Comparison of ENCODE assay signal across 8 mouse cellular contexts in the genomic region with DNA sequence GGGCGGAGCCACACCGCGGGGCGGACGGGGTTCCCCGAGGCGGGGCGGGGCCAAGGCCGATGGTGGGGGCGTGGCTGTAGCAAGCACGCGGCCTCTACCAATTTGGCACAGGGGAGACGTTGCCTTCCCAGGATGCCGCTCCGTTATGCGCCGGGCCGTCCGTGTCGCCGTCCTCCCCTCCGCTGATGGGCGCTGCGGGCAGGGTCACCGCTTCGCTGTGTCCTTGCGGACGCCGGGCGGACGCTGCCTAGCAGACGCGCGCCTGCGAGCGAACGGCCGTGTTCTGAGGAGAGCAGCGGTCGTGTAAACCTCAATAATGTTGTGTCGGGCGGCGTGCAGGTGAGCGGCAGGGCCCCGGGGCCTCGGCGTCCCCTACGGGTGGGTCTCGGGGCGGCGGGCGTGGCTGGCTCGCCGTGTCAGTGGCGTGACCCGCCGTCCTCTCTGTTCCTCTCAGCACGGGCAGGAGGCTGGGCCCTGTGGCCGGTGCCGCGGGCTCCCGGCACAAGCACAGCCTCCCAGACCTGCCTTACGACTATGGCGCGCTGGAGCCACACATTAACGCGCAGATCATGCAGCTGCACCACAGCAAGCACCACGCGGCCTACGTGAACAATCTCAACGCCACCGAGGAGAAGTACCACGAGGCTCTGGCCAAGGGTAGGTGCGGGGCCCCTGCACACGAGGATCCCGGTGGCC. TPM values are rescaled to one million over a fixed set of nuclear protein-coding genes. Genes with fewer than 3 reads are reported as not detected.
DNase-seq lines count a peak whose midpoint lies in the region; ATAC-seq and TF ChIP-seq lines count a peak whose summit lies in the region.

No protein-coding gene starts in this region.

- ATAC-seq in embryonic facial prominence, embryonic 14.5 days (ENCODE audit: low read depth) = peak; percentile 99
- peak; percentile 98 for ATAC-seq in limb, embryonic 14.5 days (ENCODE audit: low FRiP score, low read depth)
- peak; percentile 96 for ATAC-seq in midbrain, postnatal 0 days (ENCODE audit: low FRiP score)

- H3K9ac ChIP-seq in embryonic facial prominence, embryonic 14.5 days (ENCODE audit: low read depth, low read length) = peak overlapping the region; percentile 76
- H3K9ac ChIP-seq in limb, embryonic 14.5 days (ENCODE audit: low read depth, low read length, severe bottlenecking) = peak overlapping the region; percentile 73
- H3K9ac ChIP-seq in midbrain, postnatal 0 days (replicated peaks; ENCODE audit: low read length, poor library complexity, severe bottlenecking) = peak overlapping the region; percentile 82

- H3K4me3 ChIP-seq in embryonic facial prominence, embryonic 14.5 days (ENCODE audit: low read depth, low read length) = peak overlapping the region; percentile 64
- peak overlapping the region; percentile 82 for H3K4me3 ChIP-seq in limb, embryonic 14.5 days (replicated peaks; ENCODE audit: low read length)
- H3K4me3 ChIP-seq in midbrain, postnatal 0 days (ENCODE audit: low read depth, low read length) = peak overlapping the region; percentile 89

- WGBS in embryonic facial prominence, embryonic 14.5 days = under 1% methylated on average over 42 of the region's 76 CpGs
- WGBS in limb, embryonic 14.5 days = under 1% methylated on average over 45 of the region's 76 CpGs
- under 1% methylated on average over 61 of the region's 76 CpGs for WGBS in midbrain, postnatal 0 days

- H3K27ac ChIP-seq in embryonic facial prominence, embryonic 14.5 days (replicated peaks; ENCODE audit: low read depth, low read length) = peak overlapping the region; percentile 73
- H3K27ac ChIP-seq in limb, embryonic 14.5 days (replicated peaks; ENCODE audit: low read depth, low read length) = peak overlapping the region; percentile 73
- H3K27ac ChIP-seq in midbrain, postnatal 0 days (ENCODE audit: low read depth, low read length) = peak overlapping the region; percentile 85

- TF ChIP-seq POLR2A in limb, embryonic 14.5 days (IDR thresholded peaks at IDR 0.05; ENCODE audit: borderline replicate concordance, extremely low read depth, insufficient read depth, insufficient read length) = no peak

- H3K9me3 ChIP-seq in embryonic facial prominence, embryonic 14.5 days (ENCODE audit: control insufficient read depth, low read length) = no peaks in the 10 kb centered on the region
- no peaks in the 10 kb centered on the region for H3K9me3 ChIP-seq in limb, embryonic 14.5 days (ENCODE audit: control insufficient read depth, low read length)
- no peaks in the 10 kb centered on the region for H3K9me3 ChIP-seq in midbrain, postnatal 0 days (ENCODE audit: low read length)

- peak; percentile 97 for DNase-seq in 3T3-L1 (ENCODE audit: low read depth, low spot score)
- peak; percentile 99 for DNase-seq in adrenal gland, postnatal 4 days (ENCODE audit: low spot score in 2 of 2)
- peak; percentile 98 for DNase-seq in embryonic facial prominence, embryonic 14.5 days (ENCODE audit: low spot score)
- DNase-seq in heart, adult 8-10 months (ENCODE audit: low spot score) = peak; percentile 99
- DNase-seq in kidney, adult 9 months = peak; percentile 99
- peak; percentile 95 for DNase-seq in limb, embryonic 14.5 days (ENCODE audit: low spot score)
- peak; percentile 97 for DNase-seq in midbrain, postnatal 0 days (ENCODE audit: low spot score)
- DNase-seq in spleen, postnatal 14 days (ENCODE audit: low spot score in 2 of 2) = peak; percentile 99

- peaks cover 7% of the 10 kb centered on the region; the same call in 1 of the 2 replicates for H3K4me1 ChIP-seq in embryonic facial prominence, embryonic 14.5 days (ENCODE audit: control insufficient read depth, insufficient read depth, low read length)
- H3K4me1 ChIP-seq in limb, embryonic 14.5 days (ENCODE audit: control insufficient read depth, insufficient read depth, low read length) = peaks cover 8% of the 10 kb centered on the region
- H3K4me1 ChIP-seq in midbrain, postnatal 0 days (ENCODE audit: insufficient read depth, low read length) = 0 out of 2 replicates have a peak, but pooled peaks cover 4% of the 10 kb centered on the region

- H3K27me3 ChIP-seq in embryonic facial prominence, embryonic 14.5 days (replicated peaks; ENCODE audit: control insufficient read depth, insufficient read depth, low read length) = no peaks in the 10 kb centered on the region
- H3K27me3 ChIP-seq in limb, embryonic 14.5 days (ENCODE audit: control insufficient read depth, insufficient read depth, low read length) = no peaks in the 10 kb centered on the region
- no peaks in the 10 kb centered on the region for H3K27me3 ChIP-seq in midbrain, postnatal 0 days (ENCODE audit: insufficient read depth, low read length)

- H3K4me2 ChIP-seq in embryonic facial prominence, embryonic 14.5 days (ENCODE audit: low read depth, low read length) = peak overlapping the region; percentile 85
- H3K4me2 ChIP-seq in limb, embryonic 14.5 days (replicated peaks; ENCODE audit: low read depth, low read length, severe bottlenecking) = peak overlapping the region; percentile 76
- peak overlapping the region; percentile 69 for H3K4me2 ChIP-seq in midbrain, postnatal 0 days (ENCODE audit: low read depth, low read length, poor library complexity, severe bottlenecking)

- peak; percentile 25; the same call in 1 of the 2 replicates for TF ChIP-seq CTCF in midbrain, postnatal 0 days (IDR thresholded peaks at IDR 0.05)

- H3K36me3 ChIP-seq in embryonic facial prominence, embryonic 14.5 days (ENCODE audit: control insufficient read depth, insufficient read depth, low read length) = peaks cover 22% of the 10 kb centered on the region
- peaks cover 13% of the 10 kb centered on the region for H3K36me3 ChIP-seq in limb, embryonic 14.5 days (ENCODE audit: control insufficient read depth, insufficient read depth, low read length)
- H3K36me3 ChIP-seq in midbrain, postnatal 0 days (ENCODE audit: insufficient read depth, low read length) = peaks cover 4% of the 10 kb centered on the region; the same call in 1 of the 2 replicates

RNA-seq across cellular contexts. Expression of gene Sod2, which starts 1.2 kb away (rescaled TPM):
- total RNA-seq in adrenal gland, postnatal 4 days (2021) = 100 to 1,000 TPM; 278 to 301 TPM
- 117 and 136 TPM in 2 replicates for polyA plus RNA-seq in embryonic facial prominence, embryonic 14.5 days (2014; fragmentation: Nextera tagmentation; extraction: Ambion mirVana)
- total RNA-seq in heart, adult 8-10 months (2022) = 1,000 to 10,000 TPM; 1,030 to 1,116 (median 1,059) TPM
- 98.2 and 118 TPM in 2 replicates for polyA plus RNA-seq in limb, embryonic 14.5 days (2012; rRNA removed)
- polyA plus RNA-seq in limb, embryonic 14.5 days (2014; fragmentation: Nextera tagmentation; extraction: Ambion mirVana) = 103 and 116 TPM in 2 replicates
- 160 and 177 TPM in 2 replicates for total RNA-seq in midbrain, postnatal 0 days (2014; rRNA removed)
- 121 and 128 TPM in 2 replicates for polyA plus RNA-seq in midbrain, postnatal 0 days (2015; fragmentation: Nextera tagmentation; extraction: Ambion mirVana)

RNA-seq across cellular contexts. Expression of gene Wtap, which starts 13.9 kb away (rescaled TPM):
- 10 to 100 TPM; 78.3 to 79.2 TPM for total RNA-seq in adrenal gland, postnatal 4 days (2021)
- 118 and 121 TPM in 2 replicates for polyA plus RNA-seq in embryonic facial prominence, embryonic 14.5 days (2014; fragmentation: Nextera tagmentation; extraction: Ambion mirVana)
- total RNA-seq in heart, adult 8-10 months (2022) = 10 to 100 TPM; 31.7 to 33.9 (median 32.4) TPM
- 61.7 and 86.1 TPM in 2 replicates for polyA plus RNA-seq in limb, embryonic 14.5 days (2012; rRNA removed)
- 135 and 141 TPM in 2 replicates for polyA plus RNA-seq in limb, embryonic 14.5 days (2014; fragmentation: Nextera tagmentation; extraction: Ambion mirVana)
- total RNA-seq in midbrain, postnatal 0 days (2014; rRNA removed) = 82.7 and 88.8 TPM in 2 replicates
- polyA plus RNA-seq in midbrain, postnatal 0 days (2015; fragmentation: Nextera tagmentation; extraction: Ambion mirVana) = 134 and 147 TPM in 2 replicates

RNA-seq across cellular contexts. Expression of gene Gpr31b, which starts 44.2 kb away (rescaled TPM):
- under 1 TPM in 1 of 2 experiments, not detected in 1; 0.51 TPM for total RNA-seq in adrenal gland, postnatal 4 days (2021)
- not detected in 2 replicates for polyA plus RNA-seq in embryonic facial prominence, embryonic 14.5 days (2014; fragmentation: Nextera tagmentation; extraction: Ambion mirVana)
- total RNA-seq in heart, adult 8-10 months (2022) = not detected
- polyA plus RNA-seq in limb, embryonic 14.5 days (2012; rRNA removed) = 0.06 and 0.09 TPM in 2 replicates
- 0.18 TPM in 1 of 2 replicates, not detected in the other for polyA plus RNA-seq in limb, embryonic 14.5 days (2014; fragmentation: Nextera tagmentation; extraction: Ambion mirVana)
- 0.80 and 1.0 TPM in 2 replicates for total RNA-seq in midbrain, postnatal 0 days (2014; rRNA removed)
- not detected in 2 replicates for polyA plus RNA-seq in midbrain, postnatal 0 days (2015; fragmentation: Nextera tagmentation; extraction: Ambion mirVana)

RNA-seq across cellular contexts. Expression of gene Acat2, which starts 47.3 kb away (rescaled TPM):
- total RNA-seq in adrenal gland, postnatal 4 days (2021) = 10 to 100 TPM; 56.5 to 57.6 TPM
- 85.8 and 98.2 TPM in 2 replicates for polyA plus RNA-seq in embryonic facial prominence, embryonic 14.5 days (2014; fragmentation: Nextera tagmentation; extraction: Ambion mirVana)
- 1 to 10 TPM; 4.2 to 7.1 (median 6.1) TPM for total RNA-seq in heart, adult 8-10 months (2022)
- polyA plus RNA-seq in limb, embryonic 14.5 days (2012; rRNA removed) = 62.9 and 67.4 TPM in 2 replicates
- polyA plus RNA-seq in limb, embryonic 14.5 days (2014; fragmentation: Nextera tagmentation; extraction: Ambion mirVana) = 110 and 119 TPM in 2 replicates
- total RNA-seq in midbrain, postnatal 0 days (2014; rRNA removed) = 181 and 194 TPM in 2 replicates
- polyA plus RNA-seq in midbrain, postnatal 0 days (2015; fragmentation: Nextera tagmentation; extraction: Ambion mirVana) = 247 and 254 TPM in 2 replicates

RNA-seq across cellular contexts. Expression of gene Tcp10b, which starts 53.0 kb away (rescaled TPM):
- 1 to 10 TPM; 1.2 TPM for total RNA-seq in adrenal gland, postnatal 4 days (2021)
- polyA plus RNA-seq in embryonic facial prominence, embryonic 14.5 days (2014; fragmentation: Nextera tagmentation; extraction: Ambion mirVana) = 0.39 TPM in 1 of 2 replicates, not detected in the other
- under 1 TPM in 2 of 4 experiments, not detected in 2; 0.11 to 0.34 TPM for total RNA-seq in heart, adult 8-10 months (2022)
- polyA plus RNA-seq in limb, embryonic 14.5 days (2012; rRNA removed) = 0.33 and 0.74 TPM in 2 replicates
- polyA plus RNA-seq in limb, embryonic 14.5 days (2014; fragmentation: Nextera tagmentation; extraction: Ambion mirVana) = 0.14 TPM in 2 replicates
- total RNA-seq in midbrain, postnatal 0 days (2014; rRNA removed) = 0.11 and 0.38 TPM in 2 replicates
- 0.20 and 0.56 TPM in 2 replicates for polyA plus RNA-seq in midbrain, postnatal 0 days (2015; fragmentation: Nextera tagmentation; extraction: Ambion mirVana)

Comparison
In these comparisons a context has a peak if more than half of its experiments do, and no peak if none do; other contexts are left out.
1. Peak in every context shown above with its lines: DNase-seq, ATAC-seq, H3K4me3 ChIP-seq and H3K27ac ChIP-seq.